Mouse (Mus musculus): ENCODE data around the gene Negr1.
A peak's percentile ranks its signal among the peaks of the same experiment; 100 is the strongest.

Gene Negr1

GRCm38 (mm10) chr3:157105580-157106264 is 544.1 kb downstream of the Negr1 start:
- peak; percentile 75 for DNase-seq (ENCODE audit: low read depth, low spot score)

DNA sequence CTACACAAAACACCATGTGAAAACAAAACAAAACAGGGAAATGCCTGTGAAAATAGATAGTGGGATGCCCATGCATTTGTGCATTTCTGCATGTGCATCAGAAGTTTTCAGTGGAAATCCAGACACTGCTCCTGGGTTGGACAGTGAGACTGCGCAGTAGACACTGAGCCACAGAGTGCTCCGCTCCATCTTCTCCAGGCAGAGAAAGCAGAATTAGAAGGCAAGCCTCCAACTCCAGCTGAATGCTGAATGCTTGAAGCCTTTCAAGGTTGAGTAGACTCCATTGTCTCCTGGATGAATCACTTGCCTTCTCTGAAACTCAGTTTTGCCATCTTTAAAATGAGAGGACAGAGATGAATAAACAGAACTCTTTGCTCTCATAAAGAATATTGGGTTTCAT is 546.6 kb downstream of the Negr1 start:
- DNase-seq (ENCODE audit: low read depth, low spot score): no peak

- no peak for DNase-seq (ENCODE audit: low read depth, low spot score)
Observed at GRCm38 (mm10) chr3:157109308-157109707, 547.7 kb downstream of the Negr1 start.

- DNase-seq (ENCODE audit: low read depth, low spot score): no peak
Observed at GRCm38 (mm10) chr3:157115105-157115760, 553.6 kb downstream of the Negr1 start.

DNA sequence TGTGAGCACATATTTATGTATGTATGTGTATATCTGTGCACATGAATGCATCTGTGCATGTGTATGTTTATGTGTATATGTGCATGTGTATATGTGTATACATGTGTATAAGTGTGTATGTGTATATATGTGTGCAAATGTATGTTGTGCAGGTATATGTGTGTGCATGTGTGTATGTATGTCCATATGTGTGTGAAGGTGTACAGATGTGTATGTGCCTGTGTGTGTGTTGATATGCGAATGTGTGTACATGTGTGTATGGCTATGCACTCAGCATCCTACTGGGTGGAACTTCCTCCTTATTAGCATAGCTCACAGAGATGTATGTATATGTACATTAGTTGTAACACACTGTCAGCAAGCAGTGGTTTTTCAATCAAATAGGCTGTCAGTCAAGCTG is 554.4 kb downstream of the Negr1 start:
- DNase-seq (ENCODE audit: low read depth, low spot score): no peak

DNA sequence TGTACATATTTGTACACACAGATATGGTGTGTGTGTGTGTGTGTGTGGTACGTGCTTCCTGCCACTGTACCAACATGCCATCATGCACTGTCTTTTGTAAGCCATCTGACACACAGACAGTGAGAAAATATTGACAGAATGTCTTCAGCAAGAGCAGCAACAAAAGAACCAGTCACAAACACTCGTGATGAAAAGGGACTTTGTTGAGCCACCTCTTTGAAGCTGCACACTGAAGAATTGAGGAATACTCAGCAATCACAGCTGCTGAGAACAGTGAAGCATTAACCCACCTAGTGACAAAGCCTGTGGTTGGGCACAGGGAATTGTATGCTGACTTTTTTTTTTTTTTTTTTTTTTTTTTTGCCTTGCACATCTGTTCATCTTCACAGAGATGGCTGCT is 558.3 kb downstream of the Negr1 start:
- DNase-seq (ENCODE audit: low read depth, low spot score): no peak

GRCm38 (mm10) chr3:157146124-157146855 is 584.7 kb downstream of the Negr1 start:
- DNase-seq (ENCODE audit: low read depth, low spot score): no peak

- DNase-seq (ENCODE audit: low read depth, low spot score): no peak
Observed at GRCm38 (mm10) chr3:157154902-157155301, 593.3 kb downstream of the Negr1 start.

- no peak for DNase-seq (ENCODE audit: low read depth, low spot score)
Observed at GRCm38 (mm10) chr3:157155513-157155912, 593.9 kb downstream of the Negr1 start.

DNA sequence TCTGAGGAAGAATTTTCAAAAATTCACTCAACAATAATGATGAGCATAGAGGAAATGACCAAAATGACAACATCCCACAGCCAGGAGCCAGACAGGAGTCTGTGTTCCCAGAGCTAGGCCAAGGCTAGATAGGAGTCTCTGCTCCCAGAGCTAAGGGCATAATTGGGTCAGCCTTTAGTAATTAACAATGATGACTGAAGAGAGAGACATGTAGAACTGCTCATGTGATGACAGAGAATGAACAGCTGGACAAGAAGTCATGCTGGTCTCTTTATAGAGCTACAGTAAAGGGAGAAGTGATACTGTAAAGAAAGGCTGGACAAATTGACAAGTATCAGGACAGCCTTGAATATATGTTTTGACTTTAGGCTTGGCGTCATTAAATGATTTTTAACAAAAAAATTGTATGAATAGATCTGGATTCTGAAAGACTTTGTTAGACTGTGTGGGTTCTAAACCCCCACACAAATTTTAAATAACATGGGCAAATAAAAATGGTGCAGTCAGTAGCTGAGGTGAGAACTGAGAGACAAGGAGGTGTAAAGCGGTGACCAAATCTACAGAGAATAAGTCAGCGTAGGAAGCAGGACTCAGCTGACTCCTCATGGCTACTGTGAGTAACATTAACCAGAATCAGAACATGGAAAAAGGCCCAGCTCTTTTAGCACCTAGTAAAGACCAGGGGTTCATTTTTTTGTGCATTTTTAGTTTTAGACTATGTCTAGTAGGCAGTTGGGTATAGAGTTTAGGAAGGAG is 603.4 kb downstream of the Negr1 start:
- DNase-seq (ENCODE audit: low read depth, low spot score): no peak

DNA sequence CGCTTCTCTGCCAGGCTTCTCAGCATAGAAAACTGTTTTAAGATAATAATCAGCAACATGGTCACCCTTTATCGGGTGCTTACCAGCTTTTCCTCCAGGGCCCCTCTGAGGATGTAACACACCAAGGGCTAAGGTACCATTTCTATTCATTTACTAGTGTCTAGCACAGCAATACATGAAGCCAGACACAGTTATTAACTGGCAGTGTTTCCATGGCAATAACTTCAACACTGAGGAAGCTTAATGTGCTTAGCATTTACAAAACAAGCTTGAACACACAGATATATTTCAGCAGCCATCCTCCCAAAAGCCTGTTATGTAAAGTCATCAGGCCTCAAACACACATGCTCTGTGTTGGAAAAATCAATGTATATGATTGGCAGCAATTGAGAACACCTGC is 620.4 kb downstream of the Negr1 start:
- DNase-seq (ENCODE audit: low read depth, low spot score): no peak

DNA sequence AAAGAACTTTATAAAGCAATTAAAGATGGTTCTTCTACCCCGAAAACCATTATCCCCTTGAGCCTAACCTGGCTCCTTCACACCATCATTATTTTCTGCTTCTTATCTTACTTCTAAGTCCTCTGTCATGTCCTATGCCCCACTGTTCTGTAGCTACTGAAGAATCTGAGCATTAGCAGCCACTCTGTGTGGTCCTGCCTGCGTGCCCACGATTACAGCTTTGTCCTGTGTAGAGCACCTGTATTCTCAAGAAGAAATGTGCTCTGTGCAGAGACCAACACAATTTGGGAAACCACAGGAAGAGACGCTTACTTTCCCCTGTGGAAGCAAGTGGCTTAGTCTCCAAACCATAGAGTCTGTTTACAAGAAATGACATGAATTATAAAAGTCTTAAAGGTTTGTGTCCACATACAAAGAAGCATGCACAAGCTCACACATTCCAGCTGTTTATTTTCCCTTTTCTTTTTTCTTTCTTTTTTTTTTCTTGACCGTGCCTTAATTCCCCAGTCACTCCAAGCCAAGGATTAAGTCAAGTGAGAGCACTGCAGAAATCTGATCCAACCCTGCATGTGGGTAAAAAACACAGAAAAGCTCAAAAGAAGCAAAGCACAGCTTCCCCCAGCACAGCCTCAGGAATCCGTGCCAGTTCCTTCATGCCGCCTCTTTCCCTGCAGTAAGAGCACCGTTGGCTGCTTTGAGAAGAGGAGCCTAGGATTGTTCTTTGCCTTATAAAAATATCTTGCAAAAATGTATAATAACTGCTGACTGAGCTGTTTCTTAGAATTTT is 627.5 kb downstream of the Negr1 start:
- no peak for DNase-seq (ENCODE audit: low read depth, low spot score)

DNA sequence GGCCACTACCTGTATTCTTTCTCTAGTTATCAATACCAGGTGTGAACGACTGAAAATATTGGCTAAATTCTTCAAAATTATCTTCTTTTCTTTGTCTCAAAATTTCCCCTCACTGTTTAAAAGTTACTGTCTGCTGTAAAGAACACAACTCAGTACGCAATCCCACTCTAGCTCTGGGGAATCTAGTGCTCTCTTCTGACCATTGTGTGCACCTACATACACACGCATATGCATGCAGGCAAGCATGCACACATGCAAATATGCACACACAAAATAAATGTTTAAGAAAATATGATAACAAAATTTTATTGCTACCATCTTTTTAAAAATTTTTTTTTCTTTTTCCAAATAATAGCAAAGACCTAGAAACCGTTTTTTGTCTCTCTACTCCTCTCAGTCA is 628.2 kb downstream of the Negr1 start:
- DNase-seq (ENCODE audit: low read depth, low spot score): no peak

DNA sequence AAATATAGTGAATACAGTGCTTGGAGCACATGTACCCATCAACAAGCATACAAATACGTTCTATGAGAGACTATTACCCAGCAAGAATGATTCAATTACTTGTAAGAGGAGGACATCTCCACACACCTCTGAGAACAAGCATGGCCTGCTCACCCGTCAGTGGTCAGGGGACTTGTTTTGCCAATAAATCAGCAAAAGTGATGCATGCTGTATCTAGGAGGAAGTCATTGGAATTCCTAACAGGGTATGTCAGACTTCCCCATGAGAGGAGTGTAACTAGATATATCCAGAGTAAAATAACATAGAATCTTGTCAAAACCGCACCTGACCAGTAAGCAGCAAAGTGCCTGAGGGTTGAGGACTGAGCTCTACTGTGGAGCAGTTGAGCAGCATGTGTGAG is 629.0 kb downstream of the Negr1 start:
- no peak for DNase-seq (ENCODE audit: low read depth, low spot score)

DNA sequence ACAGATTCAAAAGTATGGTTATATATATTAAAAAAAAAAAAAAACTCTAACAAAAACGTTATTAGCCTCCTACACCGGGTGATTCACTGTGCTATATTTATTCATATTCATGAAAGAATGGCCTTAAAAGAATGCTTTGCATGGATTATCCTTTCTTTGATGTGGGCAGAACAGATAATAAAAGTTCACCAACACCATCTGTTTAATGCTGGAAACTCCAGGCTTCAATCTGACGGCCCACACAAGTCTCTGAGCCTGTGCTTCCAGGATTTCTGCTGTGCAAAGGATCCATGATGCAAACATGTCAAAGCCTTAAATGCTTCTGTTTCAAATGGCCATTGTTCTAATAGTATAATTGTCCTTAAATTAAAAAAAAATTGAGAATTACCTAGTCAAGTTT is 630.4 kb downstream of the Negr1 start:
- no peak for DNase-seq (ENCODE audit: low read depth, low spot score)

DNA sequence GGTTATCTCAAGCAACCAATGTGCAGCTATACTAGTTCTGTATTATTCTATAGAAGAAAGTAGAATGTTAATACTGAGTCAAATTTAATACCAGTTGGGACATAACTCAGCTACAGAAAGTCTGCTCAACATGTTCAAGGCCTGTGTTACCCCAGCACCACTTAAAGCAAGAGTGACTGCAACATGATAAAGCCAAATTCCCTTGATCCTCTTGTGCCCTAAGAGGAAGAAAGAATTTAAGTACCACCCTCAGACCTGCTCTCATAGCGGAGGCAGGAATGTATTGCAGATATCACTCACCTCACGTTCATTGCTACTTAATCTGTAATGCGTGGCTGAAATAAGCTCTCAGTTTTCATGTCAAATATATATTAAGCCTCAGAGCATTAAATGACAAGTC is 631.5 kb downstream of the Negr1 start:
- no peak for DNase-seq (ENCODE audit: low read depth, low spot score)

- DNase-seq (ENCODE audit: low read depth, low spot score): no peak
Observed at GRCm38 (mm10) chr3:157198659-157199058, 637.1 kb downstream of the Negr1 start.

- no peak for DNase-seq (ENCODE audit: low read depth, low spot score)
Observed at GRCm38 (mm10) chr3:157201726-157202125, 640.1 kb downstream of the Negr1 start.

GRCm38 (mm10) chr3:157203573-157203972 is 642.0 kb downstream of the Negr1 start:
- DNase-seq (ENCODE audit: low read depth, low spot score): no peak

- no peak for DNase-seq (ENCODE audit: low read depth, low spot score)
Observed at GRCm38 (mm10) chr3:157206752-157207151, 645.2 kb downstream of the Negr1 start.

- DNase-seq (ENCODE audit: low read depth, low spot score): no peak
Observed at GRCm38 (mm10) chr3:157208966-157209365, 647.4 kb downstream of the Negr1 start.
